18 mouse cellular contexts compared by ENCODE assay signal in genomic region chr10:117885358-117885757, GRCm38 (mm10).
"Had no signal": no experiment of that assay in that cellular context is flagged by ENCODE, and none has a peak within 500 bp of the region (broad histone marks: within the 10 kb centered on the region; RNA-seq: fewer than 3 reads in every experiment).

No protein-coding gene starts in this region.

- H3K27ac ChIP-seq: kidney, embryonic 15.5 days; limb, embryonic 12.5 days; limb, embryonic 15.5 days; liver, embryonic 14.5 days; midbrain, embryonic 12.5 days; midbrain, embryonic 15.5 days; neural tube, embryonic 13.5 days; stomach, embryonic 15.5 days had no signal

- H3K4me3 ChIP-seq: kidney, embryonic 15.5 days; limb, embryonic 12.5 days; limb, embryonic 15.5 days; midbrain, embryonic 12.5 days; midbrain, embryonic 15.5 days; myocyte; neural tube, embryonic 13.5 days; stomach, embryonic 15.5 days had no signal

- H3K27me3 ChIP-seq: kidney, embryonic 15.5 days; limb, embryonic 12.5 days; limb, embryonic 15.5 days; midbrain, embryonic 12.5 days; midbrain, embryonic 15.5 days; neural tube, embryonic 13.5 days; stomach, embryonic 15.5 days had no signal

- ATAC-seq: midbrain, embryonic 15.5 days had no signal

- H3K4me2 ChIP-seq: kidney, embryonic 15.5 days; limb, embryonic 12.5 days; limb, embryonic 15.5 days; midbrain, embryonic 12.5 days; midbrain, embryonic 15.5 days; neural tube, embryonic 13.5 days; stomach, embryonic 15.5 days had no signal

- H3K36me3 ChIP-seq: kidney, embryonic 15.5 days; limb, embryonic 12.5 days; limb, embryonic 15.5 days; midbrain, embryonic 12.5 days; midbrain, embryonic 15.5 days; neural tube, embryonic 13.5 days; stomach, embryonic 15.5 days had no signal

- H3K9ac ChIP-seq: kidney, embryonic 15.5 days; limb, embryonic 12.5 days; limb, embryonic 15.5 days; liver, embryonic 14.5 days; midbrain, embryonic 12.5 days; midbrain, embryonic 15.5 days; neural tube, embryonic 13.5 days; stomach, embryonic 15.5 days had no signal

- DNase-seq: kidney, adult 11 months; kidney, adult 8-10 months; kidney, postnatal 10 days; kidney, postnatal 36 days; left cerebral cortex, postnatal 4 days; retina, postnatal 1 day; right cerebral cortex, postnatal 25 days; spleen, adult 18-20 months; thymus, postnatal 25 days had no signal

- H3K9me3 ChIP-seq: kidney, embryonic 15.5 days; limb, embryonic 12.5 days; limb, embryonic 15.5 days; midbrain, embryonic 12.5 days; midbrain, embryonic 15.5 days; neural tube, embryonic 13.5 days; stomach, embryonic 15.5 days had no signal

- H3K4me1 ChIP-seq: midbrain, embryonic 12.5 days; midbrain, embryonic 15.5 days; stomach, embryonic 15.5 days had no signal
